Comparison of ENCODE assay signal across 8 mouse cellular contexts in genomic region chr8:120486477-120487376, GRCm38 (mm10).
DNase-seq lines count a peak whose midpoint lies in the region; TF ChIP-seq lines count a peak whose summit lies in the region.

No protein-coding gene starts in this region.

- DNase-seq in ES-CJ7 (ENCODE audit: low read depth, low spot score), result peak; percentile 73
- DNase-seq in heart, postnatal 36 days, result peak; percentile 65 to 67
- DNase-seq in layer of hippocampus, adult 9-11 months, result peak; percentile 75
- DNase-seq in lung, postnatal 10 days, result peak; percentile 72
- peak; percentile 79 for DNase-seq in retina, embryonic 14.5 days (ENCODE audit: low spot score)
- no peak for DNase-seq in gastrocnemius, postnatal 25 days

- intact Hi-C loops in heart, postnatal 36 days (cut with DNase I), result loop anchor here (5.0 kb wide), 2 partner anchors 69 to 124 kb away; no protein-coding TSS in a partner anchor

- TF ChIP-seq CTCF in bone marrow macrophage, adult 2 months (IDR thresholded peaks at IDR 0.05; ENCODE audit: low read depth, low read length), result no peak
- no peak for TF ChIP-seq CTCF in embryonic fibroblast, embryonic 13.5 days (IDR thresholded peaks at IDR 0.05; ENCODE audit: borderline replicate concordance, insufficient read depth, low read length)

- H3K4me3 ChIP-seq in bone marrow macrophage, adult 2 months (ENCODE audit: insufficient read depth, low read length), result peak overlapping the region; percentile 75
- peak overlapping the region; percentile 82 for H3K4me3 ChIP-seq in embryonic fibroblast, embryonic 13.5 days (ENCODE audit: insufficient read depth, low read length)

- TF ChIP-seq POLR2A in bone marrow macrophage, adult 2 months (IDR thresholded peaks at IDR 0.05; ENCODE audit: borderline replicate concordance, low read depth, low read length), result 0 out of 2 replicates have a peak, but pooled peaks have one; percentile 25
- peak; percentile 73 for TF ChIP-seq POLR2A in embryonic fibroblast, embryonic 13.5 days (IDR thresholded peaks at IDR 0.05; ENCODE audit: low read depth, low read length)

- H3K27ac ChIP-seq in bone marrow macrophage, adult 2 months (ENCODE audit: insufficient read depth, low read depth, low read length), result peak overlapping the region; percentile 82
- peak overlapping the region; percentile 89 for H3K27ac ChIP-seq in embryonic fibroblast, embryonic 13.5 days (ENCODE audit: insufficient read depth, low read length)

- H3K4me1 ChIP-seq in bone marrow macrophage, adult 2 months (ENCODE audit: control insufficient read depth, insufficient read depth, low read length), result peaks cover 23% of the 10 kb centered on the region
- peaks cover 10% of the 10 kb centered on the region; the same call in 1 of the 2 replicates for H3K4me1 ChIP-seq in embryonic fibroblast, embryonic 13.5 days (ENCODE audit: control insufficient read depth, insufficient read depth, low read length)
